Mouse (Mus musculus) adrenal gland, postnatal 14 days (tissue): ENCODE data around the gene Elovl2. TPM values are rescaled to one million over a fixed set of nuclear protein-coding genes. Genes with fewer than 3 reads are reported as not detected.
"Not testable (repeated sequence)": the region's sequence is repeated elsewhere in the genome, so short reads cannot be mapped to it uniquely, and the experiment has no call there.

ENCODE experiments used
- DNase-seq: peaks from one replicate; pipeline ENCODE4 v3.0.0; 2021; ENCODE audit warnings: mixed read lengths
- long read RNA-seq, 2 experiments: library from polyadenylated mRNA; stranded (forward); transcript quantifications; one replicate each; pipeline ENCODE4 v2.0.0; 2021
- total RNA-seq: library from RNA; stranded (reverse); gene quantifications from 2 replicates; pipeline ENCODE4 v1.2.3, GENCODE M21; 2021

The Elovl2 gene
- total RNA-seq: 2.7 and 44.4 TPM in 2 replicates
- long read RNA-seq, experiment 1: 0 reads
- long read RNA-seq, experiment 2, transcript Elovl2-201 (8 exons, 3,840 nt): major isoform, 32 of 43 reads
- long read RNA-seq, experiment 2, partial matches to known transcripts: 3 of 43 reads
- long read RNA-seq, experiment 2, other reads (novel, unspliced or antisense): 8 of 43 reads

DNA sequence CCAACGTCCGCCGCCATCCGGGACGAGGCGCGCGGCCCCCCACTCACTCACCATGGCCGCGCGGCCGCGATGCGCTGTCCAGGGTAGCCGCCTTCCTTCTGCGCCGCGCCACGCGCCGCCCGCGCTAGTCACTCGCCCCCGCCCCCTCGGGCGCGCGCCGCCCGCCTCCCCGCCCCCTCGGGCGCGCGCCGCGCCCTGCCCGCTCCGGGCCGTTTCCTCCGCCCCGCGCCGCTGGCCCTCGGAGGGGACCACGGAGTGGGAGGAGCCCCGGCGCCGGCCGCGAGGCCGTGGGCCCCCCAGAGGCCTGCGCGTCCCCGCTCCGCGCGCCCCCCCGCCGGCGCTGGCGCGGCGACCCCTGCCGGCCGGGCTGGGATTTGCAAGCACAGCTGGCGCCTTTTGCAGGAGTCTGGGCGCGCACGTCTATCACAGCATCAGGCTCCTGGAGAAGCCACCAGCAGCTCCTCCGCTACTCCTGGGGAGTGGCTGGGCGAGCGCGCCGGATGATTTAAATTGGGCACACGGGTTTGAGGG lies at the start of gene Elovl2:
Elovl2 (minus strand) TSS at position 102 of the 531 bp plus-strand sequence.
- peak; percentile 88 for DNase-seq

DNA sequence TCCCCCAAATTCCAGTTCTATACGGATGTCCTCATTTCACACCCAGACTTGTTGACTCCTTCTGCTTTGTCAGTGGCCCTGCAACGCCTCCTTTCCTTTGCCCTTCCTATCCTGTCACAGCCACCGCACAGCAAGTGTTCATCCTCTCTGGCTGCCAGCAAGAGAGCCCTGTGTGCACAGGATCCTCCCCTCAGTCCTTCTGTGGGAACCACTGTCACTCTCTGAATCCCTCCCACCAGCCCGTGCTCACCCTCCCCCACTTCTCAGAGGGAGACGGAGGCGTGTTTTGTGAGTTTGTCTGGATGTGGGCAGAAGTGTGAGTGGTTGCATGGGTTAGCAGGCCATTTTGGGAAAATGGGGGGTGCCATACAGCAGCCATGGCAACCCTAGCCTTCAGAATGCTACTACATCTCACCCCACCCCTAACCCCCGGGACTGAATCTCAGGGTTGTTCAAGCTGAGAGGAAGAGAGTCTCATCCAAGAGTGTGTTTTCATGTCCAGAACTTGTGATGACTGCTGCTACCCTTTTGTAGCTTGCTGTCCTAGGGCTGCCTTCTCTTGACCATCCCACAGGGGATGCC lies 47.7 kb upstream of the Elovl2 start:
- DNase-seq: no peak

DNA sequence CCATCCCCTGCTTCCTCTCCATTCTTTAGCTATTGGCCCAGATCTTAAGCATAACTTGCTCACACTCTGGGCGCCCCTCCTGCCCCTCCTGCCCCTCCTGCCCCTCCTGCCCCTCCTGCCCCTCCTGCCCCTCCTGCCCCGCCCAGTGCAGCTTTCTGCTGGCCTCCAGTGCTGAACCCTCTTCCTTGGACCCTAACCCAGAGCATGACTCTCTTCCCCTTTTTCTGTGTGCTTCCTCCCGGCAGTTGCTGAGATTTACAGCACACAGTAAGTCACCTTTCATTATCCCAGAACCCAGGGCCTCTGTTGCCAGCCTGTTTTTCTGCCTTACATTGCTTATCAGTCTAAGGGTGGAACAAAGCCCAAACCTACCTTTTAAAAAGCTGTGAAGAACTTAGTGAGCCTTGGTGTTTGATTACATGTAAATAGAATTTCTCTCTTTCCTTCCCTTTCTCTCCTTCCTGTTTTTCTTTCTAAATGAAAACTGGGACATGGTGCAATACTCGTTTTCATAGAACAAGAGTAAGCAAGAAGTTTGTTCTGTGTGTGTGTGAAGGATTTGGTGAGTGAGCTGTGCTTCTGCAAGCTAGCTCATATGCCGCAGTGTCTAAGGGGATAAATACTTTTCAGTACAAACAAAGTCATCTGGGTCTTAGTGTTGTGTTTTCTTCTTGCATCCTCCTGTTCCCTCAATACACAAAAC lies 43.2 kb upstream of the Elovl2 start:
- no peak for DNase-seq

DNA sequence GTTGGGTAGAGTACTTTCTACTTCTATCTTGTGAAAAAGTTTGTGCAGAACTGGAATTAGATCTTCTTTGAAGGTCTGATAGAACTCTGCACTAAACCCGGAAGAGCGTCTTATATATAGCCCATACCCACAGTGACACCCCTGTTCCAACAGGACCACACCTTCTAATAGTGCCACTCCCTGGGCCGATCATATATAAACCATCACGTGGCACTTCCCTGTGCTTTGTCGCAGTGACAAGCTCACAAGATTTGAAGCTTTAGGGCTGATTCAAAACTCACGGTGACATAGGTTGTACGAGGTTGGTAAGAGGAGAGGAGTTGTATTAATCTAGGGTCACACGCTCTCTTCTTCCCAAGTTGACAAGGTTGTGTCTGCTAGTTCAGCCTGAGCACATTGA lies 41.4 kb upstream of the Elovl2 start:
- not testable (repeated sequence) for DNase-seq

DNA sequence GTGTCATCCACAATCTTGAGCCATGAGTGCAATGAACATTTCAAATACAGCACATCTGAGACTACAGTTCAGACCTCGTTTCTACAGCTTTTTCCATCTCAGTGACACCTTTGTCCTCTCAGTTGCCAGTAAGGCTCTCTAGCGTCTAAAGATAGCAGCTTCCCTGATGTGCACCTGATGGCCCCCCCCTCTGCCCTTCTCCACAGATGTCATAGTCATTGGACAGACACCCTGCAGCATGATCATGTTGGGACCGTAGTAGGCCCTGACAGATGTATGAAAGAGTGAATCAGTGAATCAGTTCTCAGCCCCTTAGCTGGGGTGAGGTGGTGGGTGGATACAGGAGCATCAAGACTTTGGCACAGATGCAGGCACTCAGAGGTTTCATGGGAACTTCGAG lies 37.6 kb upstream of the Elovl2 start:
- no peak for DNase-seq

DNA sequence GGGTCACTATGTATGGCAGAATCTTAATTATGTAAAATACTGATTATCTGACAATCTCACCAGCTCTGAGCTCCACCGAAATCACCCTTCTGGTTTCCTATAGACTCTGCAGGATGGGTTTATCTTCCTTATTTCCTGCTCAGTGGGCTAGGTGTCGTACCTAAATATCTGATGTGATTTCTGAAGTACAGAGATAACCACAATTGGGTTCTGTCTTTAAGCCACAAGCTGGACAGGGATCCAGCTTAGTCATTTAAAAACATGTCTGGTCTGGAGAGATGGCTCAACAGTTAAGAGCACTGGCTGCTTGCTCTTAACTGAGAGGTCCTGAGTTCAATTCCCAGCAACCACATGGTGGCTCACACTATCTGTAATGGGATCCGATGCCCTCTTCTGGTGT lies 36.8 kb upstream of the Elovl2 start:
- DNase-seq: no peak

DNA sequence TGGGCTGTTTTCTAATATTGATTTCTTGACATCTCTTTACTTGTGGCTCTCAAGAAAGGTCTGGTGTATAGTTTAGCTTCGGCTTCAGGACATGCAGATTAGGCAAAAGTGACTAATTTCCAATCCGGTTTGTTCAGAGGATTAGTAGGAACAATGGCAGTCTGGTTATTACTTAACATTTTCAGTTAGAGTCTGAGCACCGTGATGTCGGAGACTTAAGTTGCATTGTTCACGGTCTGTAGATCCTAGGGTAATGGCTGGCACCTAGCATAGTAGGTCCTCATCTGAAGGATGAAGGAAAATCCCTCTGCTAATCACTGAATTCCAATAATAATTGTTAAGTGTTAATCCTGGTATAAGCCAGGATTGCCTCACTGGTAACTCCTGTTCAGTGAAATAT lies 35.9 kb upstream of the Elovl2 start:
- DNase-seq: no peak

DNA sequence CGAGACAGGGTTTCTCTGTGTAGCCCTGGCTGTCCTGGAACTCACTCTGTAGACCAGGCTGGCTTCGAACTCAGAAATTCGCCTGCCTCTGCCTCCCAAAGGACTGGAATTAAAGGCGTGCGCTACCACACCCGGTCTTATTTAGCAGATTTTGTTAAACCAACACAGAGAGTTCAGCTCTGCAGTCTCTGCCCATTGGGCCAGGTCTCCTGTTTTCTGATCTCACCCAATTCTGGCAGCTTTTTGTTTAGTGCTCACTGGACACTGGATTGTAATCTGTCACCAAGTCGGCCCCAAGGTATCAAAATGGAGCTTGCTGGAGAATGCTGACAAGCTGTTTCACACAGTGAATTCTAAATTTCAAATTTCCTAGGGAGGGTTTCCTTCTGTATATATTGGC lies 32.5 kb upstream of the Elovl2 start:
- DNase-seq: no peak

DNA sequence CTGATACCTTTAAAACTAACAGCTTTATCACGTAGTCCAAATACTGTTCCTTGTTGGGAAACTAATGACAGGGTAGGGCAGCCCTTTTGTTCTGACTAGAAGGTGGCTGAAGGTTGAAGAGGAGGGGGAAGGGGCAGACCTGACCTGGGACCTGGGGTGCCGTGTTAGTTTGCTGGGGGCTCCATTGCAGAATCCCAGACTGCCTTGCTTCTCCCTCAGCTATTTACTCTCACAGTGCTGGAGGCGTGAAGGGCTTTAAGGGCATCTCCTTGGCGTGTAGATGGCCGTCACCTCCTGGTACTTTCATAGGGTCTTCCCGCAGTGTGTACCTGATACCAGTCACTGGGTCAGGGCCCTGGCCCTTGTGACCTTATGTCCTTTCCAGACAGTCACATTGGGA lies 31.9 kb upstream of the Elovl2 start:
- DNase-seq: no peak

DNA sequence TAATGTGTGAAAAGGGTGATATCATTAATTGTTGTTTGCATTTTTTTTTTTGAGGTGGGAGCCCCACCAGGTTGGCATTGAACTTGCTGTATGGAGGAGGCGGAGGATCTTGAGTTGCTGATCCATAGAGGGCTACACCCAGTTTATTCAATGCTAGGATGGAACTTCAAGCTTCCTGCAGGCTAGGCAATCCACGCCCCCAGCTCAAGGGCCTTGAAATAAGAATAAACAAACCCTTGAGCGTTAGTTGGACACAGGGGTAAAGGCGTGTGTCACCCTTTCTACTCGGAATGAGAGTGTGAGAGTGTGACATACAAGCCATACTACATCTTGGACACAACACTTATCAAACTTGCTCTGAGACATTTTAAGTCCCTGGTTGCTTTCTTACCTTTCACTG lies 31.5 kb upstream of the Elovl2 start:
- DNase-seq: no peak

DNA sequence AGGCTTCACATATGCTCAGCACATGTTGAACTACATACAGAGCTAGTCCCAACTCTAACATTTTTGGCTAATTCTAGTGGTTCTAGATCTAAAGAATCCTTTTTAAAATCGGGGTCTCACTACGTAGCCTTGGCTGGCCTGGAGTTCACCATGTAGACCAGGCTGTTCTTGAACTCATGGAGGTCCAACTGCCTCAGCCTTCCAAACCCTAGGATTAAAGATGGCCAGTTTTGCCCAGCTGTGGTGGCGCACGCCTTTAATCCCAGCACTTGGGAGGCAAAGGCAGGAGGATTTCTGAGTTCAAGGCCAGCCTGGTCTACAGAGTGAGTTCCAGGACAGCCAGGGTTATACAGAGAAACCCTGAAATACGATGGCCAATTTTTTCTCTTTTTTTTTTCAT lies 31.0 kb upstream of the Elovl2 start:
- not testable (repeated sequence) for DNase-seq

DNA sequence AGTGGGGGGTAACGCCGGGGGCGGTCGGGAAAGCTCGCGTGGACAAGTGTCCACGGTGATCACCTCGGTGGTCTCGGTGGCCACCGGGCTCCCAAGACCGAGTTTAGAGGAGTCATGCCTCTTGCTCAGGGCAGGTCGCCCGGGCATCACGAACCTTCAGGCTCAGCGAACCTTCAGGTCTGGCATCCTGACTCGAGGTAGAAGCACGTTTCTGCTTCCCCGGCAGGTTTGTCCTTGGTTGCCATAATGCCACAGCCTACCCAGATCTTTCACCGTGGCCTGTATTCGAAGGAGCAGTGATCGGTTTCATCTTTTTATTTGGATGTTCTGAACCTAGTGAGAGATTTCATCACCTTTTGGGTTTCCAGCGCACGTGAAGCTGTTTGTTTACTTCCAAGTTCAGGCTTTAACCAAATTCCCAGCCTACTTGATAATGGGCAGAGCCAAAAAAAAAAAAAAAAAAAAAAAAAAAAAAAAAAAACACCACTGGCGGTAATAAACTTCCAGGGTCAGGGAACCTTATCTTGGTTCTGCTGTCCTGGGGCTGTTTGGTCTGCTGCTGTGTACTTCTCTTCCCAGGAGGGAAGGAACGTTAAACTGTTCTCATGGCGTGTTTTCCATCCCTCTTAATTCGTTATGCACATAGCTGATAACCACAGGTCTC lies 30.2 kb upstream of the Elovl2 start:
- no peak for DNase-seq

DNA sequence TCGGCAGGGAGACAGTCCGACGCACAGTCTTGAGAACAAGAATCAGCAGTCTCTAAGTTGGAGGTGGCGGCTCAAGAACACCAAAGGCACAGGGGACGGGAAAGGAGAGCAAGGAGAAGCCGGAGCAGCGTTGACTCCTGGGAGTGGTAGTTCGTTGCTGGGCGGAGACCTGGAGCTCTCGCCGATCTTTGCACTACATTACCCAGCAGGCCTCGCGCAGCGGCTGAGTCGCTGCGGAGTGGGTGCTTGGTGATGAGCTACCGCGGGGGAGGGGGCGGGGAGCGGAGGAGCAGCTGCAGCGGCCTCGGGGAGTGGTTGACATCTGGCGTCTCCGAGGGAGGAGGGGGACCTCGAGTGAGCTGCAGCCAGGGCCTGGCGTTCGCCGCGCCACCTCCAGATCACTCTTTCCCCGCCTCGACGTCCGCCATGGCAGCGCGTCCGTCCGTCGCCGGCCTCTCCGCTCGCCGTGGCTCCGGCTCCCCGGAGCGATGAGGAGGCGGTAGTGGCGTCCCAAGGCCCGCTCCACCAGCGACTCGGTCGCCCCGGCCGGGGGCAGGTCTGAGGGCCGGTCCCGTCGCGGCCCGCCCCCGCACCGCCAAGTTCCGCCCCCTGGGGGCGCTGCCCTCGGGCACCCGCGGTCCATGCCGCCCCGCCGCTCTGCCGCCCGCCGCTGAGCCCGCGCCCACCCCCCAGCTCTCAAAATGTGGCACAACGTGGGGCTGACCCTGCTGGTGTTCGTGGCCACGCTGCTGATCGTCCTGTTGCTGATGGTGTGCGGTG lies 29.5 kb upstream of the Elovl2 start, which contains the start of gene Smim13:
Smim13 (plus strand) TSS at position 307 of the 780 bp plus-strand sequence.
- peak; percentile 96 for DNase-seq

DNA sequence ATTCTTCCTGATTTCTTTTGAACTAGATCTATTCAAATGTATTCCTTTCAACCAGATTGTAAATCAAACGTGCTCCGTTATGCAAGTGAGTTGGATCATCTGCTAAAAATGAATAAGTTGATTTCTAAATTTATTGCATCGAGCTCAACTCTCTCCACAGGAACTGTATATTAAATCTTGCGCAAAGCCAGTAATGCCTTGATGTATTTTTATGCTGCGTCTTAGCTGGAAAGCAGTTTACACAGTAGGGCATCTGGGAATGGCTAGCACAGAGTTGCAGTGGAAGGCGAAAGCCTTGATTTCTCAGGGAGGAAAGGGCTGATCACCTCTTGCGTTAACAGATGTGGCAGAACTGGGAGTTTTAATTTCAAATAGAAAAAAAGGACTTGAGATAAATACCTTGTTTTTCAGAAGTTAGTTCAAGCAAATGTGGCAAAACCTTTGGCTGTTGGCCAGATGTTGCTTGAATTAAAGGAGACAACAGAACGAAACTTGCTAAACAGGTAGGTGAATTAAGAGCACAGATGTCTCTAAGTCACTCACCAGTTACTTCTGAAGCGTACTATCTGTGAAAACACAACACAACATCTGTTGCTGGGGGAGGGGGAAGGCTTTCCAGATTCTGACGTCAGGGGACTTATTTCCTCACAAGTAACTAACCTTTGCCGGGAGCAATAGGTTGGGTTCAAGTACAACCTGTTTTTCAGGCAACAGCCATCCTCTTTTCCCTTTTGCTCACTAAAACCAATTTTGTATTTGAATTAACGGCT lies 28.7 kb upstream of the Elovl2 start:
- peak; percentile 43 for DNase-seq

DNA sequence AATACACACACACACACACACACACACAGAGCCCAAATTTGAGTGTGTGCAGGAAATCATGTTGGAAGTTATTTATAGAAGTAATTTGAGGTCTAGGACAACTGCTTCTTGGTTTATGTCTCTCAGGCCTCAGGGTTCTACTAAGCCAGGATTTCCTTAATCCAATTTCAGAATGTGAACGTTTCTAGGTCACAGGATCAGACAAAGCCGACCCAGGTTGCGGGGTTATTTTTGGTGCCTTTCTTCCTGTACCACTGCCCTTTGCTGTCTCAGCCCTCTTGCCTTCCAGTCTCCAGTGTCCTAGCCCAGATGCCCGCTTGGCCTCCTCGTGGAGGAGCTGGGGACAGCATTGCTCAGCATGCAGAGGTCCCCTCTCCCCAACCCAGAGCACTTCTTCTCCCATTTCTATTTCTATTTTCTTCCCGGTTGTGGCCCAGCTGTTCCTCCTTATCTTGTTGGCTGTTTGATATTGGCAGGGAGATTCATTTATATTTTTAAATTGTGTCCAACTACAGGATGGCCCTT lies 24.2 kb upstream of the Elovl2 start:
- peak; percentile 10 for DNase-seq

DNA sequence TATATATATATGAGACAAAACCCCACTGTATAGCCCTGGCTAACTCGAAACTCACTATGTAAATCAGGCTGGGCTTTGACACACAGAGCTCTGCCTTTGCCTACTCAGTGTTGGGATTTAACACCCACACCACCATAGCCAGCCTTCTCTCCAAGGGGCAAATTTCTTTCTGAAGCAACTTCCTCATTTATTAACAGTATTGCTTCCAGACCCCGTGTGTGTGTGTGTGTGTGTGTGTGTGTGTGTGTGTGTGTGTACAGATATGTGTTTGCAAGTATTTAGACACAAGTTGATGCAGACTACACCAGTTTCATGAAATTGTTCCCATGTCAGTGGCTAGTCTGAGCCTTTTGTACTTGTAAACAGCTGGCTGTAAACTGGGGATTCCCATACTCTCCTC lies 21.4 kb upstream of the Elovl2 start:
- no peak for DNase-seq

DNA sequence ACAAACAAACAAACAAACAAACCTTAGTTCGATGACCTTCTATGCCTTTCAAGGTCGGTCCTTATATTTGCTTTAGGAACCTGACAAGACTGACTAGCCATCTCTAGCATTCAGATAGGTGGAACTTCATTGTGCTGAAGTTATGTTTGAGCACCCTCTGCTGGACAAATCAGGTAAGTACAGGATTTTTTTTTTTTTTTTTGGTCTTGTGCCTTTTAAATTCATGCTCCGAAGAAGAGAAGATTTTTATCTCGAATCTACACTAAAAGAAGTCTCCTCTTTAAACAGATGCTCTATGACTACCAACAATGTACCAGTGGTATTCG lies 18.6 kb upstream of the Elovl2 start:
- peak; percentile 14 for DNase-seq

DNA sequence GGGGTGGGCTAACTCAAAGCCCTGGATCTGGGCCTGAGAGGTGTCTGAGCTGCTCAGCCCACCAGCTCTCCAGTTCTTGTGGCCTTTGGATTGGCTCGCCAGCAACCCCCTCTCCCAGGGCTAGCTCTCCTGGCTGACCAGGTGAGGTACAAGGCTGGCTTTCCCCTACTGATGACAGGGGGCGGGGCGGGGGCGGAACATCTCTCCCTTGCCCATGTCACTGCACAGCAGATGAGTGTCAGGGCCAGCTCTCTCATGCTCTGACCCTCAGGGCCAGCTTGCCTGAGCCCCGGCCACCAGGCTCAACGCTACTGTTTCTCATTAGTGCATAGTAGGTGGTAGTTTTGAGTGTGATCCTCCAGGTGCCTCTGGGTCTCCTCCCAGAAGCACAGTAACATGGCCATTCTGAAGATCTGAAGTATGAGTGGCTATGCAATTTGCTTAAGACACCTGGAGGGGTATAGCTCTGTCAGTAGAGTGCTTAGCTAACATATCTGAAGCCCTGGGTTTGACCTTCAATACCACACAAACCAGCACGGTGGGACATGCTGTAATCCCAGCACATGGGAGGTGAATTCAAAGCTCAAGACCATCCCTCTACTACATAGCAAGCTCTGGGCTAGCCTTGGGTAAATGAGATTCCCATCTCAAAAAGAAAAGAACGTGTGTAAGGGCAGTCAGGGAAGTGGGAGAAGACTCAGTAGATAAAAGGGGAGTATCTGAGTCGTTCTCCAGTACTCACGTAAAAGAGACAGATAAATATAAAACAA lies 18.0 kb upstream of the Elovl2 start:
- DNase-seq: no peak

DNA sequence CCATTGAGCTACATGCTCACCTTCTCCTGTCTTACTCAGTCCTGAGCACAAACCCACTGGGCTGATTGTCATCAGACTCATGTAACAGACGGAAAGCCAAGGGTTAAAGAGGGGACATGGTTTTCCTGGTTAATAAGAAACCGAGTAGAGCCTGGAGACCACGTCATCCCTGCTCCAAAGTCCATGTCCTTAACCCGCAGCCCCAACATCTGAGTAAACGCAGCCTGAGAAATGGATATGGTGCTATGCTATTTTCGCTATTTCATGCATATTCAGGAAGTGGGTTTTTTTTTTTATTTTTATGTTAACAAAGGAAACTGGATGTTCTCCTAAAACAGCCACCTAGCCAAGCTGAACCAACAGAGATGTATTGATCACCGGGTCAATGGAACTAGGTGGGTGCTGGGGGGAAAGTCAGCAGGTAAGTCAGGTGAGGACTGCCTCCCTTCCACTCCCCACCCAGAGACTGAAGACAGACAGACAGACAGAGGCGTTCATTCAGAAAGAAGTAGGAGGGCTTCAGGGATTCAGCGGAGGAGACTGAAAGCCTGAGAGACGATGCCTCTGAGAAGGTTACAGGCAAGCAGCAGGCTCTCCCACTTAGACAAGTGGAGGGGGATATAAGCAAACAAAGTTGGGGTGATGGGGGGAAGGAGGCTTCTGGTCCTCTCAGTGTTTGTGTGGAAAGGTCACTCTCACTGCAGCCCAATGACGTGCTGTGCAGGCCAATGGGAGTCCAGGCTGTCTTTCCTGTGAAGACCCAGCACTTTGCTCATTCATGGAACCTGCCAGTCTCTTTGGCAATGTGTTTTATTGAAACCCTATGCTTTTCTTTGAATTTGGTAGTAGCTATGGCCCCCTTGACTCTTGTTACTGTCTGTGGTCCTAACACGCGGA lies 15.9 kb upstream of the Elovl2 start:
- DNase-seq: no peak
